Comparison of ENCODE assay signal across 8 mouse cellular contexts in the genomic region with DNA sequence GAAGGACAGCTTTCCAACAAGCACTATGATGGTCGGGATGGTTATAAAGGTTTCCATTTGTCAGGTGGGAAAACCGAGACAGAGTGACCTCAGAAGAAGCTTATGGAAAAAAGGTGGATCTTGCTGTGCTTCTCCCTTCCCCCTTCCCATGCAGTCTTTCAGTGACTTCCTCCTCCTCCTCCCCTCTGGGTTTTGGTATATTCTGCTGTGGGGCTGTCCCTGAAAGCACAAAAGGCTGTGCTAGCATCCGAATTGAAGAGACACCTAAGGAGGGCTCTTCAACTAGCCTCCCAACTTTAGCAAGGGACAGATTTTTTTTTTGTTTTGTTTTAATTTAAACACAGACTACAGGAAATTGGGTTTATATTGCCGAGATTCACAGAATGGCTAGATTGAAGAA. TPM values are rescaled to one million over a fixed set of nuclear protein-coding genes. Genes with fewer than 3 reads are reported as not detected.
DNase-seq lines count a peak whose midpoint lies in the region; ATAC-seq lines count a peak whose summit lies in the region.

No protein-coding gene starts in this region.

- peaks cover 21% of the 10 kb centered on the region for H3K4me1 ChIP-seq in heart, embryonic 16.5 days (ENCODE audit: control insufficient read depth, insufficient read depth, low read length)
- peaks cover 45% of the 10 kb centered on the region for H3K4me1 ChIP-seq in hindbrain, embryonic 12.5 days
- peaks cover 35% of the 10 kb centered on the region for H3K4me1 ChIP-seq in midbrain, embryonic 14.5 days (ENCODE audit: control insufficient read depth, insufficient read depth, low read length)

- H3K9me3 ChIP-seq in heart, embryonic 16.5 days (replicated peaks; ENCODE audit: control insufficient read depth, low read length) = no peaks in the 10 kb centered on the region
- H3K9me3 ChIP-seq in hindbrain, embryonic 12.5 days (replicated peaks) = no peaks in the 10 kb centered on the region
- no peaks in the 10 kb centered on the region for H3K9me3 ChIP-seq in midbrain, embryonic 14.5 days (ENCODE audit: control insufficient read depth, low read length)

- WGBS in heart, embryonic 16.5 days = 18% methylated on average over 4 of the region's 4 CpGs
- WGBS in hindbrain, embryonic 12.5 days = 11% methylated on average over 4 of the region's 4 CpGs
- WGBS in midbrain, embryonic 14.5 days = 8% methylated on average over 4 of the region's 4 CpGs

- peaks cover 30% of the 10 kb centered on the region for H3K27me3 ChIP-seq in heart, embryonic 16.5 days (ENCODE audit: control insufficient read depth, insufficient read depth, low read length)
- H3K27me3 ChIP-seq in hindbrain, embryonic 12.5 days = peaks cover 15% of the 10 kb centered on the region
- H3K27me3 ChIP-seq in midbrain, embryonic 14.5 days (ENCODE audit: control insufficient read depth, insufficient read depth, low read length) = no peaks in the 10 kb centered on the region

- ATAC-seq in heart, embryonic 16.5 days (replicated peaks; ENCODE audit: extremely low read depth, insufficient read depth, low FRiP score) = no peak
- no peak for ATAC-seq in hindbrain, embryonic 12.5 days (ENCODE audit: low FRiP score)
- no peak for ATAC-seq in midbrain, embryonic 14.5 days (ENCODE audit: low FRiP score, low TSS enrichment)
- ATAC-seq in cerebellum, adult (ENCODE audit: insufficient number of reproducible peaks, low FRiP score, low TSS enrichment) = no peak

- peak overlapping the region; percentile 78 for H3K4me3 ChIP-seq in heart, embryonic 16.5 days (ENCODE audit: low read length)
- peak overlapping the region; percentile 75 for H3K4me3 ChIP-seq in hindbrain, embryonic 12.5 days
- H3K4me3 ChIP-seq in midbrain, embryonic 14.5 days (replicated peaks; ENCODE audit: low read depth, low read length) = peak overlapping the region; percentile 67

- no peak overlapping the region for H3K9ac ChIP-seq in heart, embryonic 16.5 days (ENCODE audit: low read length)
- peak overlapping the region; percentile 68 for H3K9ac ChIP-seq in hindbrain, embryonic 12.5 days
- H3K9ac ChIP-seq in midbrain, embryonic 14.5 days (replicated peaks; ENCODE audit: low read length) = peak overlapping the region; percentile 59; the same call in 1 of the 2 replicates

- H3K36me3 ChIP-seq in heart, embryonic 16.5 days (ENCODE audit: control insufficient read depth, insufficient read depth) = no peaks in the 10 kb centered on the region
- H3K36me3 ChIP-seq in hindbrain, embryonic 12.5 days = no peaks in the 10 kb centered on the region
- H3K36me3 ChIP-seq in midbrain, embryonic 14.5 days (ENCODE audit: control insufficient read depth, insufficient read depth, low read length) = no peaks in the 10 kb centered on the region

- H3K27ac ChIP-seq in heart, embryonic 16.5 days (ENCODE audit: low read length) = no peak overlapping the region
- H3K27ac ChIP-seq in hindbrain, embryonic 12.5 days = no peak overlapping the region
- no peak overlapping the region for H3K27ac ChIP-seq in midbrain, embryonic 14.5 days (replicated peaks; ENCODE audit: low read depth, low read length)

- no peak for DNase-seq in heart, postnatal 4 days
- DNase-seq in R1 (ENCODE audit: low read depth, low spot score) = peak; percentile 77
- no peak for DNase-seq in midbrain, embryonic 14.5 days
- DNase-seq in urinary bladder, postnatal 4 days (ENCODE audit: low spot score in 2 of 2) = no peak
- no peak for DNase-seq in frontal cortex, postnatal 10 days (ENCODE audit: low spot score in 2 of 2)

- peak overlapping the region; percentile 98 for H3K4me2 ChIP-seq in heart, embryonic 16.5 days (ENCODE audit: low read depth, low read length)
- peak overlapping the region; percentile 93 for H3K4me2 ChIP-seq in hindbrain, embryonic 12.5 days (replicated peaks)
- peak overlapping the region; percentile 95 for H3K4me2 ChIP-seq in midbrain, embryonic 14.5 days (ENCODE audit: low read length)

RNA-seq across cellular contexts. Expression of a gene that starts 1.7 kb away (rescaled TPM):
- 3.5 and 4.0 TPM in 2 replicates for polyA plus RNA-seq in heart, embryonic 16.5 days (2015; fragmentation: Nextera tagmentation; extraction: Ambion mirVana)
- 10 to 100 TPM; 15.9 to 19.4 TPM for total RNA-seq in heart, postnatal 4 days (2021)
- 10.3 and 11.6 TPM in 2 replicates for polyA plus RNA-seq in hindbrain, embryonic 12.5 days (2016; fragmentation: Nextera tagmentation; extraction: Ambion mirVana)
- 12.0 and 15.2 TPM in 2 replicates for polyA plus RNA-seq in midbrain, embryonic 14.5 days (2014; fragmentation: Nextera tagmentation; extraction: Ambion mirVana)
